Mouse (Mus musculus): Measurements from ENCODE around the gene Psph. TPM values are rescaled to one million over a fixed set of nuclear protein-coding genes. Genes with fewer than 3 reads are reported as not detected.

Psph gene
- polyA plus RNA-seq, 1 experiment from 2014 or later: 40.0 TPM

- Histone ChIP-seq H3K4me3 (ENCODE audit: low read depth, low read length) (peak within 1 kb of the TSS; percentile 81), H3K9ac (ENCODE audit: low read depth, low read length) (peak within 1 kb of the TSS; percentile 94), H3K27me3 (ENCODE audit: control insufficient read depth, insufficient read depth, low read length) (no peaks in the 10 kb centered on the region), H3K36me3 (ENCODE audit: control insufficient read depth, insufficient read depth, low read length) (no peaks in the 10 kb centered on the region), H3K9me3 (ENCODE audit: control insufficient read depth, low read length) (no peaks in the 10 kb centered on the region), H3K4me1 (replicated peaks; ENCODE audit: control insufficient read depth, insufficient read depth, low read length) (no peaks in the 10 kb centered on the region), H3K4me2 (replicated peaks; ENCODE audit: low read depth, low read length) (peak within 1 kb of the TSS; percentile 54), H3K27ac (ENCODE audit: low read depth, low read length) (peak within 1 kb of the TSS; percentile 93)
- ATAC-seq (ENCODE audit: low FRiP score) (peak; percentile 95), DNase-seq (ENCODE audit: low spot score) (peak; percentile 97)
- WGBS: under 1% methylated on average over 57 of the region's 93 CpGs
Observed at GRCm38 (mm10) chr5:129724834-129725773, 62.1 kb downstream of the Psph start, which contains the start of gene Nipsnap2. Nipsnap2 (plus strand) TSS chr5:129725063.

- Histone ChIP-seq H3K27ac (ENCODE audit: low read depth, low read length) (no peak overlapping the region), H3K27me3 (ENCODE audit: control insufficient read depth, insufficient read depth, low read length) (no peaks in the 10 kb centered on the region), H3K9me3 (ENCODE audit: control insufficient read depth, low read length) (no peaks in the 10 kb centered on the region), H3K4me3 (ENCODE audit: low read depth, low read length) (no peak overlapping the region), H3K36me3 (ENCODE audit: control insufficient read depth, insufficient read depth, low read length) (no peaks in the 10 kb centered on the region), H3K4me2 (replicated peaks; ENCODE audit: low read depth, low read length) (no peak overlapping the region; the same call in 1 of the 2 replicates), H3K4me1 (replicated peaks; ENCODE audit: control insufficient read depth, insufficient read depth, low read length) (no peaks in the 10 kb centered on the region), H3K9ac (ENCODE audit: low read depth, low read length) (no peak overlapping the region)
- WGBS: 59% methylated on average over 4 of the region's 4 CpGs
- no peak for DNase-seq (ENCODE audit: low spot score)
- peak; percentile 17; the same call in 1 of the 2 replicates for ATAC-seq (ENCODE audit: low FRiP score)
Observed at GRCm38 (mm10) chr5:129724268-129724667, 63.0 kb downstream of the Psph start.

DNA sequence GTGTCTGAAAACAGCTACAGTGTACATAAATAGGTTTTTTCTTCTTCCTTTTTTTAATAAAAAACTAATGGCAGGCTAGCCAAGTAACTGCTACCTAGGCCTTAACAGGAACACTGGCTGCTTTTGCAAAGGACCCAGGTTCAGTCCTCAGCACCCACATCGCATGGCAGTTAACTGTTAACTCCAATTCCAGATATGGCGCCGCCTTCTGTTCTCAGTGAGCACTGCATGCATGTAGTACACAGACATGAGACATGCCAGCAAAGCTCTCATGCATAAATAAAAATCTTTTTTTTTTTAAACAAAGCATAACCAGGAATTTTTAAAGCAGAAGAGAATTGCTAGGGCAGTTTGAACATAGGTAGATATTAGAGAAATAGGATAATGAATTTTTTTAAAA is 67.1 kb downstream of the Psph start:
- H3K4me2 ChIP-seq (replicated peaks; ENCODE audit: low read depth, low read length): no peak overlapping the region
- H3K9me3 ChIP-seq (ENCODE audit: control insufficient read depth, low read length): no peaks in the 10 kb centered on the region
- no peaks in the 10 kb centered on the region for H3K27me3 ChIP-seq (ENCODE audit: control insufficient read depth, insufficient read depth, low read length)
- DNase-seq (ENCODE audit: low spot score): no peak
- ATAC-seq (ENCODE audit: low FRiP score): no peak
- 80% methylated on average over 3 of the region's 3 CpGs for WGBS
- H3K4me3 ChIP-seq (ENCODE audit: low read depth, low read length): no peak overlapping the region
- no peak overlapping the region for H3K9ac ChIP-seq (ENCODE audit: low read depth, low read length)
- H3K27ac ChIP-seq (ENCODE audit: low read depth, low read length): no peak overlapping the region
- no peaks in the 10 kb centered on the region for H3K36me3 ChIP-seq (ENCODE audit: control insufficient read depth, insufficient read depth, low read length)
- H3K4me1 ChIP-seq (replicated peaks; ENCODE audit: control insufficient read depth, insufficient read depth, low read length): no peaks in the 10 kb centered on the region

- DNase-seq (ENCODE audit: low spot score) (no peak), ATAC-seq (ENCODE audit: low FRiP score) (no peak)
- H3K4me3 ChIP-seq (ENCODE audit: low read depth, low read length): no peak overlapping the region
- 85% methylated on average over 9 of the region's 9 CpGs for WGBS
- H3K4me2 ChIP-seq (replicated peaks; ENCODE audit: low read depth, low read length): no peak overlapping the region
- H3K9ac ChIP-seq (ENCODE audit: low read depth, low read length): no peak overlapping the region
- H3K9me3 ChIP-seq (ENCODE audit: control insufficient read depth, low read length): no peaks in the 10 kb centered on the region
- no peak overlapping the region for H3K27ac ChIP-seq (ENCODE audit: low read depth, low read length)
- H3K4me1 ChIP-seq (replicated peaks; ENCODE audit: control insufficient read depth, insufficient read depth, low read length): no peaks in the 10 kb centered on the region
- no peaks in the 10 kb centered on the region for H3K36me3 ChIP-seq (ENCODE audit: control insufficient read depth, insufficient read depth, low read length)
- H3K27me3 ChIP-seq (ENCODE audit: control insufficient read depth, insufficient read depth, low read length): no peaks in the 10 kb centered on the region
Observed at GRCm38 (mm10) chr5:129717016-129717415, 70.2 kb downstream of the Psph start.

Other genes starting within 250 kb of the Psph start
- 2.7 and 2.9 TPM in 2 replicates for gene Mmp17, start 203.3 kb downstream of the Psph start, polyA plus RNA-seq (2014; fragmentation: Nextera tagmentation; extraction: Ambion mirVana)
- 7.4 and 7.5 TPM in 2 replicates for gene Zfp11, start 117.3 kb downstream of the Psph start, polyA plus RNA-seq (2014; fragmentation: Nextera tagmentation; extraction: Ambion mirVana)
- not detected in 2 replicates for gene Sept14, start 78.9 kb downstream of the Psph start, polyA plus RNA-seq (2014; fragmentation: Nextera tagmentation; extraction: Ambion mirVana)
- gene Mrps17, start 72.0 kb downstream of the Psph start, polyA plus RNA-seq (2014; fragmentation: Nextera tagmentation; extraction: Ambion mirVana): 167 and 186 TPM in 2 replicates
- gene Nipsnap2, start 62.4 kb downstream of the Psph start, polyA plus RNA-seq (2014; fragmentation: Nextera tagmentation; extraction: Ambion mirVana): 82.1 and 85.7 TPM in 2 replicates
- 45.4 and 48.7 TPM in 2 replicates for gene Sumf2, start 59.5 kb upstream of the Psph start, polyA plus RNA-seq (2014; fragmentation: Nextera tagmentation; extraction: Ambion mirVana)
- gene Chchd2, start 100.0 kb upstream of the Psph start, polyA plus RNA-seq (2014; fragmentation: Nextera tagmentation; extraction: Ambion mirVana): 935 and 992 TPM in 2 replicates
- 8.2 and 9.2 TPM in 2 replicates for gene Zbed5, start 108.3 kb upstream of the Psph start, polyA plus RNA-seq (2014; fragmentation: Nextera tagmentation; extraction: Ambion mirVana)
- gene Phkg1, start 111.1 kb upstream of the Psph start, polyA plus RNA-seq (2014; fragmentation: Nextera tagmentation; extraction: Ambion mirVana): 0.07 and 0.14 TPM in 2 replicates
- 5.1 and 5.7 TPM in 2 replicates for gene Nupr1l, start 121.1 kb upstream of the Psph start, polyA plus RNA-seq (2014; fragmentation: Nextera tagmentation; extraction: Ambion mirVana)
- gene Vkorc1l1, start 154.5 kb upstream of the Psph start, polyA plus RNA-seq (2014; fragmentation: Nextera tagmentation; extraction: Ambion mirVana): 28.5 and 34.1 TPM in 2 replicates
- gene Gusb, start 215.6 kb upstream of the Psph start, polyA plus RNA-seq (2014; fragmentation: Nextera tagmentation; extraction: Ambion mirVana): 33.2 and 35.0 TPM in 2 replicates
- gene Asl, start 241.8 kb upstream of the Psph start, polyA plus RNA-seq (2014; fragmentation: Nextera tagmentation; extraction: Ambion mirVana): 26.0 and 34.1 TPM in 2 replicates
- 42.2 and 44.8 TPM in 2 replicates for gene Crcp, start 241.8 kb upstream of the Psph start, polyA plus RNA-seq (2014; fragmentation: Nextera tagmentation; extraction: Ambion mirVana)